Mouse (Mus musculus) olfactory bulb, adult 2 months (tissue): ENCODE data around the gene Anxa4.

ENCODE experiments used
- CTCF ChIP-seq: fragments of 200-500 bp; IDR thresholded peaks from 2 replicates; pipeline ENCODE4 v1.5.1; 2012; ENCODE audit warnings: low read depth, mild to moderate bottlenecking, low read length, moderate library complexity; ENCODE audit not compliant: insufficient read depth
- POLR2A ChIP-seq: fragments of 200-500 bp; IDR thresholded peaks from 2 replicates; pipeline ENCODE4 v1.6.1; 2012; ENCODE audit warnings: mild to moderate bottlenecking, low read depth, low read length, moderate library complexity; ENCODE audit not compliant: insufficient read depth

GRCm38 (mm10) chr6:86806455-86807086 lies 13.2 kb upstream of the Anxa4 start:
- TF ChIP-seq POLR2A (no peak), CTCF (peak; percentile 96)
